Mouse (Mus musculus) lung, postnatal 0 days (tissue): ENCODE data around the gene Tnfaip3. TPM values are rescaled to one million over a fixed set of nuclear protein-coding genes. Genes with fewer than 3 reads are reported as not detected.

Source experiments
- ATAC-seq: fragments of 200-750 bp; cut with Nextera tagmentation; 2 replicates; pipeline ENCODE4 v1.8.0; 2017; ENCODE audit warnings: moderate library complexity
- DNase-seq: peaks from one replicate; pipeline ENCODE4 v3.0.0-alpha.2; 2016; ENCODE audit warnings: low spot score
- H3K27ac ChIP-seq: fragments of 300-500 bp; sonication (generic); 2 replicates; pipeline ENCODE4 v1.5.1; 2014; ENCODE audit warnings: antibody characterized with exemption, mild to moderate bottlenecking, low read length, mixed read lengths
- H3K27me3 ChIP-seq: fragments of 300-500 bp; sonication (generic); replicated peaks from 2 replicates; pipeline ENCODE4 v1.6.1; 2014; ENCODE audit warnings: low read length, mixed read lengths; ENCODE audit not compliant: insufficient read depth
- H3K36me3 ChIP-seq: fragments of 300-500 bp; sonication (generic); 2 replicates; pipeline ENCODE4 v1.6.1; 2014; ENCODE audit warnings: low read length, mixed read lengths; ENCODE audit not compliant: insufficient read depth
- H3K4me1 ChIP-seq: fragments of 300-500 bp; sonication (generic); 2 replicates; pipeline ENCODE4 v1.6.1; 2014; ENCODE audit warnings: antibody characterized with exemption, low read depth, low read length, mixed read lengths; ENCODE audit not compliant: insufficient read depth
- H3K4me2 ChIP-seq: fragments of 300-500 bp; sonication (generic); replicated peaks from 2 replicates; pipeline ENCODE4 v1.6.1; 2014; ENCODE audit warnings: low read depth, mild to moderate bottlenecking, low read length, moderate library complexity, mixed read lengths
- H3K4me3 ChIP-seq: fragments of 300-500 bp; sonication (generic); 2 replicates; pipeline ENCODE4 v1.5.1; 2014; ENCODE audit warnings: low read depth, low read length
- H3K9ac ChIP-seq: fragments of 300-500 bp; sonication (generic); replicated peaks from 2 replicates; pipeline ENCODE4 v1.6.1; 2014; ENCODE audit warnings: low read depth, mild to moderate bottlenecking
- H3K9me3 ChIP-seq: fragments of 300-500 bp; sonication (generic); 2 replicates; pipeline ENCODE4 v1.6.1; 2016; ENCODE audit warnings: low read length, mixed read lengths
- CTCF ChIP-seq: IDR thresholded peaks from 2 replicates; pipeline ENCODE4 v1.5.1; 2016; ENCODE audit warnings: antibody characterized with exemption, mild to moderate bottlenecking
- EP300 ChIP-seq: IDR thresholded peaks from 2 replicates; pipeline ENCODE4 v1.6.1; 2016; ENCODE audit warnings: antibody characterized with exemption, mild to moderate bottlenecking, control low read depth
- WGBS: fragments of 180-500 bp; shearing (Covaris S2); extraction: QIAGEN DNeasy Blood & Tissue Kit; methylation state at CpG from one replicate; pipeline ENCODE4 v1.1.7; 2014; 5-methylcytosine and 5-hydroxymethylcytosine counted together
- polyA plus RNA-seq: library from polyadenylated mRNA; unstranded; fragments of >200 nt; fragmentation: Nextera tagmentation; extraction: Ambion mirVana; gene quantifications from 2 replicates; pipeline ENCODE4 v1.2.1, GENCODE M21; 2015

Gene Tnfaip3
- polyA plus RNA-seq, 1 experiment from 2014 or later: 4.9 TPM

GRCm38 (mm10) chr10:19034764-19035163 is 19.3 kb upstream of the Tnfaip3 start:
- Histone ChIP-seq H3K27ac (no peak overlapping the region), H3K9me3 (no peaks in the 10 kb centered on the region), H3K36me3 (no peaks in the 10 kb centered on the region), H3K4me2 (no peak overlapping the region), H3K9ac (no peak overlapping the region), H3K4me1 (0 out of 2 replicates have a peak, but pooled peaks cover 3% of the 10 kb centered on the region), H3K27me3 (no peaks in the 10 kb centered on the region), H3K4me3 (no peak overlapping the region)
- no peak for TF ChIP-seq CTCF
- no peak for TF ChIP-seq EP300
- ATAC-seq (peak; percentile 8; the same call in 1 of the 2 replicates), DNase-seq (peak; percentile 21)
- WGBS: 66% methylated on average over 3 of the region's 3 CpGs

GRCm38 (mm10) chr10:19033696-19034095 is 18.2 kb upstream of the Tnfaip3 start:
- no peak overlapping the region for H3K4me2 ChIP-seq
- no peak for TF ChIP-seq CTCF
- TF ChIP-seq EP300: peak; percentile 25; the same call in 1 of the 2 replicates
- peak; percentile 65 for DNase-seq
- no peaks in the 10 kb centered on the region for H3K9me3 ChIP-seq
- ATAC-seq: peak; percentile 50; the same call in 1 of the 2 replicates
- H3K27ac ChIP-seq: no peak overlapping the region
- 0 out of 2 replicates have a peak, but pooled peaks cover 3% of the 10 kb centered on the region for H3K4me1 ChIP-seq
- no peak overlapping the region for H3K4me3 ChIP-seq
- no peaks in the 10 kb centered on the region for H3K36me3 ChIP-seq
- whole genome bisulfite sequencing: 59% methylated on average over 1 of the region's 1 CpGs
- H3K9ac ChIP-seq: no peak overlapping the region
- no peaks in the 10 kb centered on the region for H3K27me3 ChIP-seq

- Histone ChIP-seq H3K4me1 (0 out of 2 replicates have a peak, but pooled peaks cover 3% of the 10 kb centered on the region), H3K27ac (no peak overlapping the region), H3K9ac (no peak overlapping the region), H3K4me2 (no peak overlapping the region), H3K4me3 (no peak overlapping the region), H3K9me3 (no peaks in the 10 kb centered on the region), H3K36me3 (no peaks in the 10 kb centered on the region), H3K27me3 (no peaks in the 10 kb centered on the region)
- DNase-seq: no peak
- no peak for TF ChIP-seq EP300
- no peak for TF ChIP-seq CTCF
- no peak for ATAC-seq
Observed at GRCm38 (mm10) chr10:19031875-19032274, 16.4 kb upstream of the Tnfaip3 start.

- Histone ChIP-seq H3K27ac (no peak overlapping the region), H3K4me2 (no peak overlapping the region), H3K4me1 (0 out of 2 replicates have a peak, but pooled peaks cover 3% of the 10 kb centered on the region), H3K9ac (no peak overlapping the region), H3K27me3 (no peaks in the 10 kb centered on the region), H3K36me3 (no peaks in the 10 kb centered on the region), H3K9me3 (no peaks in the 10 kb centered on the region), H3K4me3 (no peak overlapping the region)
- WGBS: 64% methylated on average over 2 of the region's 2 CpGs
- DNase-seq (no peak), ATAC-seq (no peak)
- TF ChIP-seq CTCF (no peak), EP300 (no peak)
Observed at GRCm38 (mm10) chr10:19030628-19031027, 15.2 kb upstream of the Tnfaip3 start.

- H3K36me3 ChIP-seq: no peaks in the 10 kb centered on the region
- no peak overlapping the region for H3K9ac ChIP-seq
- no peak overlapping the region for H3K27ac ChIP-seq
- no peaks in the 10 kb centered on the region for H3K4me1 ChIP-seq
- H3K4me2 ChIP-seq: no peak overlapping the region
- ATAC-seq (no peak), DNase-seq (no peak)
- no peak overlapping the region for H3K4me3 ChIP-seq
- no peaks in the 10 kb centered on the region for H3K27me3 ChIP-seq
- 85% methylated on average over 5 of the region's 5 CpGs for WGBS
- H3K9me3 ChIP-seq: no peaks in the 10 kb centered on the region
- no peak for TF ChIP-seq EP300
- TF ChIP-seq CTCF: no peak
Observed at GRCm38 (mm10) chr10:19026710-19027109, 11.3 kb upstream of the Tnfaip3 start.

- no peak overlapping the region for H3K27ac ChIP-seq
- H3K9me3 ChIP-seq: no peaks in the 10 kb centered on the region
- H3K4me3 ChIP-seq: no peak overlapping the region
- H3K4me1 ChIP-seq: no peaks in the 10 kb centered on the region
- no peak for DNase-seq
- H3K27me3 ChIP-seq: no peaks in the 10 kb centered on the region
- no peak overlapping the region for H3K4me2 ChIP-seq
- ATAC-seq: no peak
- TF ChIP-seq EP300 (no peak), CTCF (no peak)
- no peak overlapping the region for H3K9ac ChIP-seq
- H3K36me3 ChIP-seq: no peaks in the 10 kb centered on the region
- 69% methylated on average over 5 of the region's 5 CpGs for WGBS
Observed at GRCm38 (mm10) chr10:19024353-19024752, 8.9 kb upstream of the Tnfaip3 start.
